Mouse (Mus musculus) embryo, embryonic 11.5 days (tissue): ENCODE data around the gene Stk4.

Experiments used
- DNase-seq: peaks from one replicate; pipeline ENCODE4 v3.0.0-alpha.2; 2012; ENCODE audit warnings: low read depth, low spot score

Gene Stk4

GRCm38 (mm10) chr2:164081577-164081976 lies 11.5 kb downstream of the Stk4 start:
- DNase-seq = no peak

- no peak for DNase-seq
Observed at GRCm38 (mm10) chr2:164082175-164082574, 12.1 kb downstream of the Stk4 start.

GRCm38 (mm10) chr2:164083609-164084341 lies 13.7 kb downstream of the Stk4 start:
- DNase-seq = no peak

GRCm38 (mm10) chr2:164084342-164084700 lies 14.2 kb downstream of the Stk4 start:
- no peak for DNase-seq

GRCm38 (mm10) chr2:164087416-164088017 lies 17.4 kb downstream of the Stk4 start:
- no peak for DNase-seq

GRCm38 (mm10) chr2:164089508-164089907 lies 19.4 kb downstream of the Stk4 start:
- no peak for DNase-seq

- no peak for DNase-seq
Observed at GRCm38 (mm10) chr2:164094152-164094551, 24.0 kb downstream of the Stk4 start.

- DNase-seq = no peak
Observed at GRCm38 (mm10) chr2:164098603-164099250, 28.6 kb downstream of the Stk4 start.

- no peak for DNase-seq
Observed at GRCm38 (mm10) chr2:164101936-164102335, 31.8 kb downstream of the Stk4 start.

- no peak for DNase-seq
Observed at GRCm38 (mm10) chr2:164102366-164102765, 32.2 kb downstream of the Stk4 start.

- peak; percentile 27 for DNase-seq
Observed at GRCm38 (mm10) chr2:164103501-164103900, 33.4 kb downstream of the Stk4 start.

- no peak for DNase-seq
Observed at GRCm38 (mm10) chr2:164106287-164107035, 36.3 kb downstream of the Stk4 start.

GRCm38 (mm10) chr2:164107125-164107874 lies 37.2 kb downstream of the Stk4 start:
- no peak for DNase-seq

GRCm38 (mm10) chr2:164108501-164108900 lies 38.4 kb downstream of the Stk4 start:
- DNase-seq = no peak

- DNase-seq = no peak
Observed at GRCm38 (mm10) chr2:164111546-164111945, 41.4 kb downstream of the Stk4 start.

- no peak for DNase-seq
Observed at GRCm38 (mm10) chr2:164114051-164114450, 43.9 kb downstream of the Stk4 start.

GRCm38 (mm10) chr2:164115531-164115930 lies 45.4 kb downstream of the Stk4 start:
- DNase-seq = no peak

- no peak for DNase-seq
Observed at GRCm38 (mm10) chr2:164119503-164119902, 49.4 kb downstream of the Stk4 start.

GRCm38 (mm10) chr2:164123169-164123766 lies 53.1 kb downstream of the Stk4 start:
- no peak for DNase-seq

- no peak for DNase-seq
Observed at GRCm38 (mm10) chr2:164126533-164126955, 56.4 kb downstream of the Stk4 start.

- DNase-seq = no peak
Observed at GRCm38 (mm10) chr2:164127297-164127696, 57.2 kb downstream of the Stk4 start.
